Mouse (Mus musculus): ENCODE measurements at regions not wholly inside any gene's neighbourhood (a gene's known extent, or its start where the extent isn't known, plus 50 kb on each side); places are given as distances from the start of the nearest gene placed in this dataset.

- TF ChIP-seq ZNF384 (IDR thresholded peaks at IDR 0.05; ENCODE audit: low read depth, low read length) (no peak), MAFK (IDR thresholded peaks at IDR 0.05; ENCODE audit: insufficient read depth, low read depth, low read length) (no peak), ZC3H11A (IDR thresholded peaks at IDR 0.05; ENCODE audit: borderline replicate concordance, low read depth, low read length) (no peak), CHD2 (IDR thresholded peaks at IDR 0.05; ENCODE audit: low read depth, low read length) (no peak)
Observed at GRCm38 (mm10) chr3:58333997-58334396, 80.5 kb upstream of the Tsc22d2 start.

Data from ES-E14 (cell line).